8 mouse cellular contexts compared by ENCODE assay signal in the genomic region with DNA sequence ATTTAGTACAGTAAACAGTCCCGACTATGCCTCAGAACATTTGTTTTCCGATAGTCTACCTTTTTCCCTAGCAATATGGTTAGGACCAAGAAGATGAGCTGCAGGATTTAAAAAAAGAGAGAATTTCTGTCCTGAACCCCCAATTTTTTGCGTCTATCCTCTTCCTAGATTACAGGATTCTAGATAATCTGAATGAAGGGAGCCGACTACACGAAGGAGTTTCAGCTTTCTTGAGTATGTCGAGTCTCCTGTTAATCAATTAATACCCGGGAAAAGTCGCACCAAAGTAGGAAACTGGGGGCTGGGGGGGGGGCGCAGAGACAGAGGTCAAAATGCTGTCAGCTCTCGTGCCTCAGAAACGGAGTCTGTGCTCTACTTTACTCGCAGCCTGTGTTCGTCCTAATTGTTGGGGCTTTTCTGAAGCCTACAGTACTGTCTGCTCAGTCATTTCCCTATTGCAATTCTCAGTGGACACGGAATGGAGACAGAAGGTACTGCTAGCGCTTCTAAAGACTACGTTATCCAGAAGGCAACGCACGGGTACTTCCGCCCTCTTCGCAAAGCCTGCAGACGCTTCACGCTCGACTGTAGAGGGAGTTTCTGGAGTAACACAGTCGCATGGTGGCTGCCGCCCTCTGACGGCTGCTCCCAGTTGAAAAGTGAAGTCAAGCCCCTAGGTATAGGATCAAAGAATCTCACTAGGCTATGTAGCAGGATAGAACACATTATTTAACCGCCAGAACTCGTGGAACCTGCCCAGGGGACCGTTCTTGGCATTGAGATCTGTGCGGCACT. TPM values are rescaled to one million over a fixed set of nuclear protein-coding genes. Genes with fewer than 3 reads are reported as not detected.
DNase-seq lines count a peak whose midpoint lies in the region; ATAC-seq and TF ChIP-seq lines count a peak whose summit lies in the region.

No protein-coding gene starts in this region.

- ATAC-seq in CD4-positive, CD25-positive, alpha-beta regulatory T cell, adult 4 months = peak; percentile 71
- peak; percentile 68 for ATAC-seq in erythroblast, adult 5-6 weeks (replicated peaks; ENCODE audit: low FRiP score, poor library complexity, severe bottlenecking)
- peak; percentile 55 for ATAC-seq in kidney, embryonic 15.5 days (replicated peaks; ENCODE audit: low FRiP score)
- ATAC-seq in liver, embryonic 14.5 days (ENCODE audit: insufficient read depth) = peak; percentile 15
- ATAC-seq in stomach, postnatal 0 days (ENCODE audit: low FRiP score, low TSS enrichment) = peak; percentile 66

- TF ChIP-seq CTCF in bone marrow macrophage, adult 2 months (IDR thresholded peaks at IDR 0.05; ENCODE audit: low read depth, low read length) = peak; percentile 60
- peak; percentile 89 for TF ChIP-seq CTCF in liver, embryonic 14.5 days (IDR thresholded peaks at IDR 0.05; ENCODE audit: low read depth)
- TF ChIP-seq CTCF in stomach, postnatal 0 days (IDR thresholded peaks at IDR 0.05; ENCODE audit: low read depth) = peak; percentile 91

- H3K4me1 ChIP-seq in bone marrow macrophage, adult 2 months (ENCODE audit: control insufficient read depth, insufficient read depth, low read length) = peaks cover 12% of the 10 kb centered on the region
- H3K4me1 ChIP-seq in heart, embryonic 10.5 days = peaks cover 36% of the 10 kb centered on the region
- H3K4me1 ChIP-seq in kidney, embryonic 15.5 days = peaks cover 51% of the 10 kb centered on the region
- H3K4me1 ChIP-seq in liver, embryonic 14.5 days (replicated peaks; ENCODE audit: control insufficient read depth in 2 of 2, insufficient read depth in 2 of 2, low read length in 1 of 2) = peaks cover 9 to 15% of the 10 kb centered on the region in 2 experiments
- H3K4me1 ChIP-seq in stomach, postnatal 0 days (replicated peaks; ENCODE audit: control insufficient read depth, insufficient read depth) = no peaks in the 10 kb centered on the region; the same call in 1 of the 2 replicates

- 0 out of 2 replicates have a peak, but pooled peaks have one; percentile 10 for TF ChIP-seq POLR2A in bone marrow macrophage, adult 2 months (IDR thresholded peaks at IDR 0.05; ENCODE audit: borderline replicate concordance, low read depth, low read length)

- peak overlapping the region; percentile 65 for H3K4me3 ChIP-seq in bone marrow macrophage, adult 2 months (ENCODE audit: insufficient read depth, low read length)
- peak overlapping the region; percentile 97 for H3K4me3 ChIP-seq in heart, embryonic 10.5 days
- peak overlapping the region; percentile 96 for H3K4me3 ChIP-seq in kidney, embryonic 15.5 days (replicated peaks)
- H3K4me3 ChIP-seq in liver, embryonic 14.5 days (ENCODE audit: insufficient read depth in 1 of 2, low read depth in 2 of 2, low read length in 2 of 2) = peak overlapping the region; percentile 64 to 93
- H3K4me3 ChIP-seq in stomach, postnatal 0 days (ENCODE audit: low read depth, low read length) = peak overlapping the region; percentile 96

- no peaks in the 10 kb centered on the region for H3K9me3 ChIP-seq in heart, embryonic 10.5 days
- H3K9me3 ChIP-seq in kidney, embryonic 15.5 days (replicated peaks) = no peaks in the 10 kb centered on the region
- no peaks in the 10 kb centered on the region for H3K9me3 ChIP-seq in liver, embryonic 14.5 days (ENCODE audit: control insufficient read depth, low read length)
- H3K9me3 ChIP-seq in stomach, postnatal 0 days (ENCODE audit: control insufficient read depth, low read length) = no peaks in the 10 kb centered on the region

- peak overlapping the region; percentile 38 for H3K9ac ChIP-seq in kidney, embryonic 15.5 days
- H3K9ac ChIP-seq in liver, embryonic 14.5 days (replicated peaks) = peak overlapping the region; percentile 72
- peak overlapping the region; percentile 35; the same call in 1 of the 2 replicates for H3K9ac ChIP-seq in stomach, postnatal 0 days (ENCODE audit: low read length)

- H3K27ac ChIP-seq in bone marrow macrophage, adult 2 months (ENCODE audit: insufficient read depth, low read depth, low read length) = peak overlapping the region; percentile 81
- peak overlapping the region; percentile 96 for H3K27ac ChIP-seq in heart, embryonic 10.5 days
- H3K27ac ChIP-seq in kidney, embryonic 15.5 days = peak overlapping the region; percentile 91
- H3K27ac ChIP-seq in liver, embryonic 14.5 days = peak overlapping the region; percentile 91
- peak overlapping the region; percentile 86 for H3K27ac ChIP-seq in stomach, postnatal 0 days (replicated peaks)

- peaks cover 42% of the 10 kb centered on the region for H3K36me3 ChIP-seq in heart, embryonic 10.5 days
- H3K36me3 ChIP-seq in kidney, embryonic 15.5 days = peaks cover 39% of the 10 kb centered on the region
- H3K36me3 ChIP-seq in liver, embryonic 14.5 days (replicated peaks; ENCODE audit: control insufficient read depth, insufficient read depth, low read depth) = peaks cover 5% of the 10 kb centered on the region
- no peaks in the 10 kb centered on the region; the same call in none of the 2 replicates for H3K36me3 ChIP-seq in stomach, postnatal 0 days (ENCODE audit: control insufficient read depth, insufficient read depth, low read length)

- H3K4me2 ChIP-seq in kidney, embryonic 15.5 days = peak overlapping the region; percentile 80
- H3K4me2 ChIP-seq in liver, embryonic 14.5 days (ENCODE audit: low read depth) = peak overlapping the region; percentile 95
- H3K4me2 ChIP-seq in stomach, postnatal 0 days (replicated peaks; ENCODE audit: low read depth) = peak overlapping the region; percentile 83

- no peaks in the 10 kb centered on the region for H3K27me3 ChIP-seq in heart, embryonic 10.5 days (ENCODE audit: insufficient read depth, poor library complexity, severe bottlenecking)
- no peaks in the 10 kb centered on the region for H3K27me3 ChIP-seq in kidney, embryonic 15.5 days
- H3K27me3 ChIP-seq in liver, embryonic 14.5 days (ENCODE audit: control insufficient read depth, insufficient read depth, low read length) = no peaks in the 10 kb centered on the region
- no peaks in the 10 kb centered on the region for H3K27me3 ChIP-seq in stomach, postnatal 0 days (ENCODE audit: control insufficient read depth, insufficient read depth, low read length)

- DNase-seq in heart, embryonic 10.5 days (ENCODE audit: low spot score) = peak; percentile 96
- peak; percentile 81 to 88 (median 81) for DNase-seq in liver, embryonic 14.5 days (ENCODE audit: low read depth in 3 of 3, low spot score in 3 of 3)
- DNase-seq in neural tube, embryonic 10.5 days (ENCODE audit: extremely low spot score, low spot score) = peak; percentile 75
- DNase-seq in stomach, postnatal 0 days (ENCODE audit: low spot score) = peak; percentile 87

- 4% methylated on average over 30 of the region's 30 CpGs for WGBS in heart, embryonic 10.5 days
- WGBS in kidney, embryonic 15.5 days = 2% methylated on average over 30 of the region's 30 CpGs
- WGBS in liver, embryonic 14.5 days (ENCODE audit: insufficient replicate concordance) = 2% methylated on average over 30 of the region's 30 CpGs
- 2% methylated on average over 30 of the region's 30 CpGs for whole genome bisulfite sequencing in stomach, postnatal 0 days

- TF ChIP-seq EP300 in liver, embryonic 14.5 days (IDR thresholded peaks at IDR 0.05; ENCODE audit: low read depth) = no peak; the same call in none of the 2 replicates
- TF ChIP-seq EP300 in stomach, postnatal 0 days (optimal IDR thresholded peaks at IDR 0.05) = no peak

RNA-seq across cellular contexts. Expression of gene Gsk3a, which starts 1.4 kb away (rescaled TPM):
- polyA plus RNA-seq in CD4-positive, CD25-positive, alpha-beta regulatory T cell, adult 4 months (2017; shearing (Covaris generic)) = 10 to 100 TPM in 1 of 2 experiments, 1 to 10 TPM in 1; 8.9 to 11.3 TPM
- 78.6 and 87.1 TPM in 2 replicates for polyA plus RNA-seq in bone marrow macrophage, adult 2 months (2012; ENCODE audit: insufficient read depth, insufficient read length, missing spikeins)
- 35.2 and 39.5 TPM in 2 replicates for total RNA-seq in erythroblast, adult 5-6 weeks (2015; ENCODE audit: low replicate concordance)
- total RNA-seq in erythroblast, adult 5-6 weeks (2017; ENCODE audit: low replicate concordance) = 24.2 and 29.0 TPM in 2 replicates
- 8.2 and 11.9 TPM in 2 replicates for polyA plus RNA-seq in heart, embryonic 10.5 days (2016; fragmentation: Nextera tagmentation; extraction: Ambion mirVana)
- polyA plus RNA-seq in kidney, embryonic 15.5 days (2015; fragmentation: Nextera tagmentation; extraction: Ambion mirVana) = 10.7 and 12.1 TPM in 2 replicates
- 48.6 and 55.6 TPM in 2 replicates for polyA plus RNA-seq in liver, embryonic 14.5 days (2012; rRNA removed)
- 8.4 and 8.9 TPM in 2 replicates for polyA plus RNA-seq in liver, embryonic 14.5 days (2014; fragmentation: Nextera tagmentation; extraction: Ambion mirVana)
- 5.1 and 5.3 TPM in 2 replicates for polyA plus RNA-seq in stomach, postnatal 0 days (2015; fragmentation: Nextera tagmentation; extraction: Ambion mirVana)

RNA-seq across cellular contexts. Expression of gene Erf, which starts 11.5 kb away (rescaled TPM):
- under 1 TPM; 0.22 to 0.42 TPM for polyA plus RNA-seq in CD4-positive, CD25-positive, alpha-beta regulatory T cell, adult 4 months (2017; shearing (Covaris generic))
- 22.7 and 27.8 TPM in 2 replicates for polyA plus RNA-seq in bone marrow macrophage, adult 2 months (2012; ENCODE audit: insufficient read depth, insufficient read length, missing spikeins)
- total RNA-seq in erythroblast, adult 5-6 weeks (2015; ENCODE audit: low replicate concordance) = 3.3 and 3.6 TPM in 2 replicates
- total RNA-seq in erythroblast, adult 5-6 weeks (2017; ENCODE audit: low replicate concordance) = 2.4 and 2.6 TPM in 2 replicates
- 9.2 and 17.9 TPM in 2 replicates for polyA plus RNA-seq in heart, embryonic 10.5 days (2016; fragmentation: Nextera tagmentation; extraction: Ambion mirVana)
- polyA plus RNA-seq in kidney, embryonic 15.5 days (2015; fragmentation: Nextera tagmentation; extraction: Ambion mirVana) = 16.9 and 17.9 TPM in 2 replicates
- 8.5 and 9.8 TPM in 2 replicates for polyA plus RNA-seq in liver, embryonic 14.5 days (2012; rRNA removed)
- 5.1 and 5.3 TPM in 2 replicates for polyA plus RNA-seq in liver, embryonic 14.5 days (2014; fragmentation: Nextera tagmentation; extraction: Ambion mirVana)
- 8.1 and 8.8 TPM in 2 replicates for polyA plus RNA-seq in stomach, postnatal 0 days (2015; fragmentation: Nextera tagmentation; extraction: Ambion mirVana)

RNA-seq across cellular contexts. Expression of gene Zfp526, which starts 17.8 kb away (rescaled TPM):
- 1 to 10 TPM; 2.8 to 3.0 TPM for polyA plus RNA-seq in CD4-positive, CD25-positive, alpha-beta regulatory T cell, adult 4 months (2017; shearing (Covaris generic))
- polyA plus RNA-seq in bone marrow macrophage, adult 2 months (2012; ENCODE audit: insufficient read depth, insufficient read length, missing spikeins) = 5.0 and 6.4 TPM in 2 replicates
- 25.4 and 27.4 TPM in 2 replicates for total RNA-seq in erythroblast, adult 5-6 weeks (2015; ENCODE audit: low replicate concordance)
- total RNA-seq in erythroblast, adult 5-6 weeks (2017; ENCODE audit: low replicate concordance) = 33.7 and 37.7 TPM in 2 replicates
- polyA plus RNA-seq in heart, embryonic 10.5 days (2016; fragmentation: Nextera tagmentation; extraction: Ambion mirVana) = 2.5 and 3.0 TPM in 2 replicates
- polyA plus RNA-seq in kidney, embryonic 15.5 days (2015; fragmentation: Nextera tagmentation; extraction: Ambion mirVana) = 2.5 and 2.6 TPM in 2 replicates
- polyA plus RNA-seq in liver, embryonic 14.5 days (2012; rRNA removed) = 4.6 and 4.9 TPM in 2 replicates
- polyA plus RNA-seq in liver, embryonic 14.5 days (2014; fragmentation: Nextera tagmentation; extraction: Ambion mirVana) = 2.1 TPM in 2 replicates
- 1.1 and 1.2 TPM in 2 replicates for polyA plus RNA-seq in stomach, postnatal 0 days (2015; fragmentation: Nextera tagmentation; extraction: Ambion mirVana)

RNA-seq across cellular contexts. Expression of gene Dedd2, which starts 18.6 kb away (rescaled TPM):
- 10 to 100 TPM; 23.6 to 29.8 TPM for polyA plus RNA-seq in CD4-positive, CD25-positive, alpha-beta regulatory T cell, adult 4 months (2017; shearing (Covaris generic))
- polyA plus RNA-seq in bone marrow macrophage, adult 2 months (2012; ENCODE audit: insufficient read depth, insufficient read length, missing spikeins) = 12.6 and 12.7 TPM in 2 replicates
- total RNA-seq in erythroblast, adult 5-6 weeks (2015; ENCODE audit: low replicate concordance) = 53.8 and 59.1 TPM in 2 replicates
- total RNA-seq in erythroblast, adult 5-6 weeks (2017; ENCODE audit: low replicate concordance) = 164 and 194 TPM in 2 replicates
- polyA plus RNA-seq in heart, embryonic 10.5 days (2016; fragmentation: Nextera tagmentation; extraction: Ambion mirVana) = 6.7 and 8.1 TPM in 2 replicates
- polyA plus RNA-seq in kidney, embryonic 15.5 days (2015; fragmentation: Nextera tagmentation; extraction: Ambion mirVana) = 10.2 and 11.7 TPM in 2 replicates
- polyA plus RNA-seq in liver, embryonic 14.5 days (2012; rRNA removed) = 26.9 and 27.9 TPM in 2 replicates
- polyA plus RNA-seq in liver, embryonic 14.5 days (2014; fragmentation: Nextera tagmentation; extraction: Ambion mirVana) = 20.8 and 22.7 TPM in 2 replicates
- polyA plus RNA-seq in stomach, postnatal 0 days (2015; fragmentation: Nextera tagmentation; extraction: Ambion mirVana) = 20.0 and 20.2 TPM in 2 replicates

RNA-seq across cellular contexts. Expression of gene Cic, which starts 28.5 kb away (rescaled TPM):
- 10 to 100 TPM; 24.1 to 27.2 TPM for polyA plus RNA-seq in CD4-positive, CD25-positive, alpha-beta regulatory T cell, adult 4 months (2017; shearing (Covaris generic))
- polyA plus RNA-seq in bone marrow macrophage, adult 2 months (2012; ENCODE audit: insufficient read depth, insufficient read length, missing spikeins) = 251 and 272 TPM in 2 replicates
- 60.2 and 77.4 TPM in 2 replicates for total RNA-seq in erythroblast, adult 5-6 weeks (2015; ENCODE audit: low replicate concordance)
- 15.3 and 26.6 TPM in 2 replicates for total RNA-seq in erythroblast, adult 5-6 weeks (2017; ENCODE audit: low replicate concordance)
- 17.0 and 28.7 TPM in 2 replicates for polyA plus RNA-seq in heart, embryonic 10.5 days (2016; fragmentation: Nextera tagmentation; extraction: Ambion mirVana)
- 28.2 and 32.4 TPM in 2 replicates for polyA plus RNA-seq in kidney, embryonic 15.5 days (2015; fragmentation: Nextera tagmentation; extraction: Ambion mirVana)
- polyA plus RNA-seq in liver, embryonic 14.5 days (2012; rRNA removed) = 14.0 and 14.8 TPM in 2 replicates
- 9.7 and 12.3 TPM in 2 replicates for polyA plus RNA-seq in liver, embryonic 14.5 days (2014; fragmentation: Nextera tagmentation; extraction: Ambion mirVana)
- polyA plus RNA-seq in stomach, postnatal 0 days (2015; fragmentation: Nextera tagmentation; extraction: Ambion mirVana) = 15.0 and 15.9 TPM in 2 replicates

Comparison
In these comparisons a context has a peak if more than half of its experiments do, and no peak if none do; other contexts are left out.
1. Peak in every context shown above with its lines: DNase-seq, ATAC-seq, H3K4me3 ChIP-seq and H3K27ac ChIP-seq.
2. ATAC-seq: peak in every context shown above with its lines; median percentile 71 in CD4-positive, CD25-positive, alpha-beta regulatory T cell, adult 4 months; 68 in erythroblast, adult 5-6 weeks; 66 in stomach, postnatal 0 days; 55 in kidney, embryonic 15.5 days; 15 in liver, embryonic 14.5 days.